Mouse (Mus musculus) C2C12 (cell line): ENCODE results near the gene Slc25a3.

ENCODE experiments used
- CEBPB ChIP-seq: IDR thresholded peaks from one replicate; pipeline ENCODE4 v1.6.1; 2011; ENCODE audit warnings: low read depth, mild to moderate bottlenecking, control low read depth, moderate library complexity
- CTCF ChIP-seq: IDR thresholded peaks from one replicate; pipeline ENCODE4 v1.5.1; 2011; ENCODE audit not compliant: control insufficient read depth, insufficient read depth, insufficient read length
- FOSL1 ChIP-seq: IDR thresholded peaks from one replicate; pipeline ENCODE4 v1.8.0; 2011; ENCODE audit warnings: mild to moderate bottlenecking, low read length; ENCODE audit not compliant: poor library complexity, insufficient read depth, severe bottlenecking
- MYOG ChIP-seq: IDR thresholded peaks from one replicate; pipeline ENCODE4 v1.6.1; 2011; ENCODE audit not compliant: control insufficient read depth, insufficient read length; ENCODE audit errors: extremely low read depth
- USF1 ChIP-seq: IDR thresholded peaks from one replicate; pipeline ENCODE4 v1.6.1; 2011; ENCODE audit warnings: low read depth, mild to moderate bottlenecking, control low read depth, moderate library complexity

- TF ChIP-seq CTCF (no peak), CEBPB (no peak), MYOG (no peak), FOSL1 (no peak), USF1 (no peak)
Observed at GRCm38 (mm10) chr10:91116958-91117357, 6.9 kb downstream of the Slc25a3 start.
